Mouse (Mus musculus) adrenal gland, adult 18-20 months (tissue): ENCODE results near the gene Ptch2. TPM values are rescaled to one million over a fixed set of nuclear protein-coding genes. Genes with fewer than 3 reads are reported as not detected.

ENCODE experiments used
- DNase-seq, 2 experiments: peaks; one replicate each; pipeline ENCODE4 v3.0.0; 2021 to 2022; ENCODE audit warnings: low spot score in 2 of 2
- total RNA-seq, 2 experiments: library from RNA; stranded (reverse); gene quantifications; 1 replicate in 1 of 2; 2 replicates in 1 of 2; pipeline ENCODE4 v1.2.3; 2021

The Ptch2 gene
- total RNA-seq, 2 experiments from 2014 or later, result 2.2 to 2.6 TPM

DNA sequence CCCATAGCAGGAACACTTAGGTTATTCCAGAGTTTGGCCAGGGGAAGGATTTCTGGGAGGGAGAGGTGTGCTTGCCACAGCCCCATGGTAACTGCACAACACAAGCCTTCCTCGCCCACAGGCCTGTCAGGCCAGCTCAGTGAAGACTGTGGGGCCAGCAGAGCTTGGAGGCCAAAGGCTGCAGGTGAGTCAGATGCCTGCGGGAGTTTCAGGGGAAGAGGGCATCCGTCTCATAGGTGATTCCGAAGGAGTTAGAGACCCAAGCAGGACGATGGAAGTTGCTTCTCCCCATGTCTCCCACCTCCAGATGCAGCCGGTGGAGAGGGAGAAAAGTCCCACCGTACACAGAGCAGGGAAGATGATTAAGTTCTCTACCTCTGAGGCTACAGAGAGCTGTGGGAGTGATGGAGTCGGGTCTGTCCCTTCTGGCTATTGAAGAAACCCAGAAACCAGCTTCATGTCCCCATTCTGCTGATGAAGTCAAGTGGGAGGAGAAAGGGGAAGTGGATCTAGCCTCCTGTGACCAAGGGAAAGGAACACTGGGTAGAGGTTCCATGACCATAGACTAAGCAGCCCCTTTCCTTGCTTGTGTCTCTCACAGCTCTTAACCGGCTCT, 30.9 kb downstream of the Ptch2 start, which contains the start of gene Tctex1d4:
Gene Tctex1d4, plus strand, starts transcription at position 120 of the 616 bp plus-strand sequence.
- no peak for DNase-seq

DNA sequence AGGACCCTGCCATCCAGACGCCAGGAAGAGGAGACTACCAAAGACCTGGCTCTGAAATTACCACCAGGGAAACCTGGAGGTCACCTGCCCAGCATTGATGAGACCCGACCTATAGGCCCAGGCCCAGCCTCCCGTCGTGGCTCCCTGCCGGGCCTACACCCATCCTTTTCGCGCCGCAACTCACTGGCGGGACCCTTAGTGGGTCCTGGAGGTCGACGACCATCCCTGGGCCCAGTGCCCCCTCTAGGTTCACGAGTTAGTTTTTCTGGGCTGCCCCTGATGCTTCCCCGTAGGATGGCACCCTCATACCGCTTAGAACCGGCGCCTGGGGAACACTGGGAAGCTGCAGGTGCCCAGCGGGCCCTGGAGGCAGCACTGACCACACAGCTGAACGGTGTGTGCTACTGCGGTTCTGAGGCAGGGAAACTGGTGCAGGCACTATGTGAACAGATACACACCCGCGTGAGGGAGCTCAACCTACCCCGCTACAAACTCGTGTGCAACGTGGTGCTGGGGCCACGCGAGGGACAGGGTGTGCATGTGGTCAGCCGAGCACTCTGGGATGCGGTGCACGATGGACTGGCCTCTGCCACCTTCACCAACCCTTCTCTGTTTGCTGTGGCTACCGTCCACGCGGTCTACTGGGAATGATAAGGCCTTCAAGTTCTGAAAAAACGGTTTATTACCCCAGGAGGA, 32.3 kb downstream of the Ptch2 start:
- no peak for DNase-seq

- no peak for DNase-seq
These were observed 34.9 kb downstream of the Ptch2 start for GRCm38 (mm10) chr4:117130790-117131189.

DNA sequence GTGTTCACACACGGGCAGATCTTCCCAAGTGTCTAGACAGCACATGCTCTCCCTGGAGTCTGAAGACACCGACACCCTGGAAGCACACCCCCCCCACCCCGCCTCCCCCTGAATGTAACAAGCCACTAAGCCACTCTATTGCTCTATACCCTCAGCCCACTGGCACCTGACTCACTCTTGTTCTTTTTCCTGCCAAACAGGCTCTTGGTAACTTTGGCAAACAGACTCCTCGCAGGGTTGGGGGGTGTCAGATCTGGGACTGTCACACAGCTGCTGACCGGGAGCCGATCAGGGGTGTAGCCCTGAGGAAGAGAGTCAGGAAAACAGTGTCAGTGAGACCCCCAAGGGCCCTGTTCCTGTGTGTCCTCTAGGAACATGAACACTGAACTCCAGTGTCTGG, 35.3 kb downstream of the Ptch2 start:
- DNase-seq, result no peak

DNA sequence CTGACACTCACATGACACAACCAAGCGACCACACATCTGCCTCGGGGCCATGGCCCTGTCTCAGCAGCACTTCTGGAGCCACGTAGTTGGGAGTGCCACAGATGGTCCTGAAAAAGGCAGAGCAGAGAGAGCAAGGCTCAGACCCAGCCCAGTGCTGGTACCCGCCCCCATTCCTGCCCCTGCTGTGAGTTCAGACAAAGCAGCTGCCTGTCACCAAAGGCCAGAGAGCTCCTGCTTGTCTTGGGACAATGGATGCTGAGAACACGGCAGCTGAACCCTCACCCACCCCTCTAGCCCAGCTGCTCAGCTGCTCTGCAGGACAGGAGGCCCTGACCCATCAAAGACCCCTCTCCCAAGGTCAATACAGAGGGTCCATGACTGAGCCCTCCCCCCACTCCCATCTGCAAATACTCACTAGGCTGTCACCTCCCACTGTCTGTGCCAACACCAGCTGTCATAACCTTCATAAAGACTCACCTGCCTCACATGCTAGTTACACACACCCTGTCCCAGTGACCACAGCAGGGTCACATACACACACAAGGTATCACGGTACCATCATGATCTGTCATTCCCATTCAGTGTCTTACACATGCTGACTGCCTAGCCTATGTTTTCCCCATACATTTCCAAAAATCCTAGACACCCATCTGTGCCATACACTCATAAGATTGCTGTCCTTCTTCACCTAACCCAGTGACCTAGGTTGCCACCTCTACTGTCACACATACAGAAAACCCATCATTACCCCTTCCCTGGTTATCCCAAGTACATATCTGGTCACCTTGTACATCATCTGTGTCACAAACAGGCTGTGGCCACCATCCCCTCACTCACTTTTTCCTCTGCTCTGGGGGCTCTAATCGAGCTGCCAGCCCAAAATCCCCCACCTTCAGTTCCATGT, 36.3 kb downstream of the Ptch2 start:
- no peak for DNase-seq

DNA sequence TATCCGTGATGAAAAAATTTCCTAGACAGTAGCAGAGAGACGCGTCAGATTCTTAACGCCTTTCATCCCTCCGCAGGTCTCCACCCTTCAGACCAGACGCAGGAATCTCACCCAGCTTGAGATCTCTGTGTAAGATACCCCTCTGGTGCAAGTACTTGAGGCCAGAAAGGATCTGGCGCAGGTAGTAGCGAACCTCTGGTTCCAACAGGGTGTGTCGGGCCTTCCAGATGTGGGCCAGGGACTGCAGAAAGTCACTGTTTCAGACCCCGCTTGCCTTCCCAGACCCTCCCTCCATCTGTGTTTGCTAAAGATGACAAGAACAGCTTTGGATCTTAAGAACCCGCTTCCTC, 36.9 kb downstream of the Ptch2 start:
- no peak for DNase-seq

DNA sequence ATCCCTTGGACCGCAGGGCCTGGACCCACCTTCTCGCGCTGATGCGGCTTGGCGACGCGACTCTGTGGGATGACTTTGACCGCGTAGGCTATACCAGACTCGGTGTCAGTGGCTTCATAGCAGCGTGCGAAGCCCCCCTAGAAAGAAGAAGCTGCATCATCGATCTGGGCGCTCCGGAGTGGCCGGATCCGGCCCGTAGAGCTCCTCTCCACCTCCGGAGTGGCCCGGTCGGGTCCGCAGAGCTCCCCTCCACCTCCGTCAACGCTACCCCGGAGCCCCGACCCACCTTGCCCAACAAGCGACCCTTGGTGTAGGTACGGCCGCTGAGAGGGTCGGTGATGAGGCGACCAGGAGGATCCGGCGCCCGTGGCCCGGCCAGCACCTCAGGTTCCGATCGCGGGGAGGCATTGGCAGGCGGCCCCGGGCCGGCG, 37.5 kb downstream of the Ptch2 start:
- no peak for DNase-seq

DNA sequence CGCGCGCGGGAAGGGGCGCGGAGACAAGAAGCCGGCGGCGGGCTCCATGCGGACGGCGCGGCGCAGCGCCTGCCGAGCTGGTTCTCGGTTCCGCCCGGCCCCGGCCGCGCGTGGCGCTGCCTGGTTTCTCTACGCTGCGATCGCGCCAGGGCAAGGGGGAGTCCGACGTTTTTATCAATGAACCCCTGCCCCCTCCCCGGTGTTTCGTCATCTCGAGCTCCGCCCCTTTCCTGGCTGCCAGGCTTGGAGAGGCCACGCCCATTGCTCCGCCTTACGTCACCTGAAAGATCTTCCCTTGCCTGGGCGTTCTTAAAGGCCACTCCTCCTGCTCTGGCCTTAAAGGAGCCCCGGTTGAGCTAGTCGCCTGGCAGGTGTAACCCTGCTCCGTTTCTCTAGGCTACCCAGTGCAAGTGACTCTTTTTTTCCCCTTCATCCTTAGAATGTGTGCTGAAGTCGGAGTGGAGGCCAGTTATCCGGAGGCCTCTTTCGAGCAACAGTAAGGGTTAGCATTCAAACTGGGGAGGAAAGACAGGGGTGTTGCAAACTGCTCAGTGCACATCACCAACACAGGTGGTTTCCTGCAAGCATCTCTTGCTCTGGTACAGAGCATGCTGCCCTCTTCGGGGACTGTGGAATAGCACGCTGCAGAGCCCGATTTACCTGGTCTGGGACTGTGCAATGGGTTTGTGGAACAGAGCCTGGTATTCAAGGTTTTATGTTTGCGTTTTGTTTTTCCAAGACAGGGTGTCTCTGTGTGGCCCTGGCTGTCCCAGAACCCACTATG, 38.1 kb downstream of the Ptch2 start, which contains the start of gene Plk3:
Gene Plk3, minus strand, starts transcription at position 147 of the 784 bp plus-strand sequence.
- DNase-seq, result peak; percentile 98 to 99

DNA sequence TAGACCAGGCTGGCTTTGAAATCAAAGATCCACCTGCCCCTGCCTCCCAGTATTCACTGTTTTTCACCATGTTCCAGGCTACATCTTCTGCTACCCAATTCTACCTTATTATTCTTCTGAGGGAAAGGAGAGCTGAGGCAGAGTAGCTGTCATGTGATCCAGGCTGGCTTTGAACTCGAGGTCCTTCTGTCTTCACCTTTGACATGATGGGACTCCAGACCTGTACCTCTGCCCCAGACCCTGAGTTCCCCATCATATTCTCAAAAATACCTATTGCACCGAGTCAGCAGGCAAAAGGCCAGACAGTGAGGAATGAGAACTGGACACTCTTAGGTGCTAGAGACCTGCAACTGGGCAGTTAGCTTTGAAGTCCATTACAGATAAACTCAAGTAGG, 38.7 kb downstream of the Ptch2 start:
- DNase-seq, result no peak

DNA sequence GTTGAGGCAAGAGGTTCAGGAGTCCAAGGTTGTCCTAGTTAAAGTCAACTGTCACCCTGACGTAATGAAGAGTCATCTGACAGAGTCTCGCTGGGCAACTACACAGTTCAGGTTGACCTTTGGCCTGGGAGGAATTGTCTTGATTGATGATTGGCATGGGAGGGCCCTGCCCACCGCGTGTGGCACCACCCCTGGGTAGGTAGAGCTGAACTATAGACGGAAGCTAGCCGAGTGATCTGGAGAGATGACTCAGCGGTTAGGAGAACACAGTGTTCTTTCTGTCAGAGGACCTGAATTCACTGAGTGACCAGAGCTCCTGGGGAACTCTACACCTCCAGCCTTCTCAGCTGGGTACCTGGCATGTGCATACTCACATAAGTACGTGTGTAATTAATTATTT, 40.2 kb downstream of the Ptch2 start:
- no peak for DNase-seq

DNA sequence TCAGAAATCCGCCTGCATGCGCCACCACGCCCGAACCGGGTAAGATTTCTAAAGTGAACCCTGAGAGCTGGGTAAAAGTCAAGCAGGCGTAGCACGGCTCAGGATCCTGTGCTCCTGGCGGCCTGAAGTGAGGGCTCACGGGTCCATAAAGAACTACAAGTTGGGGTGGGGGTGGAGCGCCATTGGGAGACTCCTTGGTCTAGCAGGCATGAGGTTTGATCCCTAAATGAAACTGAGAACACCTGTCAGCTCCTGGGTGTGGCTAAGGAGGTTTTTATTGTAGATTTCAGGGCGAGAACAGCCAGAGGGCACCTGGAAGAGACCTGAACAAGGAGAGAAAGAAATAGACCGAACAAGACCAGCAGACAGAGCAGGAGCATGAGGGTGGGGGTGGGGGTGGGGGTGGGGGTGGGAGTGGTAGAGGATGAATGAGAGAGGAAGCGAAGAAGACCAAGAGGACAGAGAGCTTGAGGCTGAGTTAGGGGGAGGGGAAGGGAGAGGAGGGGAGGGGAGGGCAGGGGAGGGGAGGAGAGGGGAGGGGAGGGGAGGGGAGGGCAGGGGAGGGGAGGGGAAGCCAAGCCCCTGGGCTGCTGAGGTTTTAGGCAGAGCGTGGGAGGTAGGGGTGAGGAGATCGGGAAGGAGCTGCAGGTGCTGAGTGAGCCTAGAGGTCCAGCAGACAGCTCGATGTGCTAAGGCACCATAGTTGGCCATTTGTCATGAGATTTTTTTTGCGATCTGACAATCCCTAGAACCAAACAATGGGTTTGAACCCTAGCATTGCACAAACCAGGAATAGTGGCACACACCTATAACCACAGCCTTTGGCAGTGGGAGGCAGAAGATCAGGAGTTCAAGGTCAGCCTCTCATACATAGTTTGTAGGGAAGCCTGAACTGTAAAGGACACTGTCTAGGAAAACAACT, 42.7 kb downstream of the Ptch2 start:
- no peak for DNase-seq

DNA sequence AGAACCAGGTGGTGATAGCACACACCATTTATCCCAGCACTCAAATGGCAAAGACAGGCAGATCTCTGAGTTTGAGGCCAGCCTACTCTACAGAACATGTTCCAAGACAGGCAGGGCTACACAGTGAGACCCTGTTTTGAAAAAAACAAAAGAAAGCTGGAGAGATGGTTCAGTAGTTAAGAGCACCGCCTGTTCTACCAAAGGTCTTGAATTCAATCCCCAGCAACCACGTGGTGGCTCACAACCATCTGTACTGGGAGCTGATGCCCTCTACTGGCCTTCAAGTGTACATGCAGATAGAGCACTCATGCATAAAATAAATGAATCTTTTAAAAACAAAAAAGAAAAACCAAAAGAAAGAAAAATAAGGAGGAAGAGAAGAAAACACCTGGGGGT, 43.3 kb downstream of the Ptch2 start:
- no peak for DNase-seq

- DNase-seq, result no peak
These were observed 44.7 kb downstream of the Ptch2 start for GRCm38 (mm10) chr4:117140613-117141012.

DNA sequence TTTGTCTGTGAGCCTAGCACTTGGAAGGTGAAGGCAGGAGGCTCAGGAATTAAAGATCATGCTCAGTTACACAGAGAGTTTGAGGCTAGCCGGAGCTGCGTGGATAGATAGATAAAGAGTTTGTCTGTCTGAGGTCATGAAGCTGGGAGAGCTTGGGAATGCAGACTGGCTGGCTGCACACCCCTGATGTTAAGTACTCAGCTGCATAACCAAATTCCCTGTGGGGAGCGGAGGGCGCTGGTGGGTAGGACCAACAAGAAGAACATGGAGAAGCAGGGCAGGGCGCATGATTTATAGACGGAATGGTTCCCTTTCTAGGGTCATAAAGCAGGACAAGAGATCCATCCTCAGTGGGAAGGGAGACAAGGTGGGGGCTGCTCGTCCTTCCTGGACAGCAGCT, 47.1 kb downstream of the Ptch2 start:
- no peak for DNase-seq

GRCm38 (mm10) chr4:117145248-117145647, 49.4 kb downstream of the Ptch2 start:
- no peak for DNase-seq

- peak; percentile 88 to 90 for DNase-seq
These were observed 50.3 kb downstream of the Ptch2 start for GRCm38 (mm10) chr4:117146176-117146575.

DNA sequence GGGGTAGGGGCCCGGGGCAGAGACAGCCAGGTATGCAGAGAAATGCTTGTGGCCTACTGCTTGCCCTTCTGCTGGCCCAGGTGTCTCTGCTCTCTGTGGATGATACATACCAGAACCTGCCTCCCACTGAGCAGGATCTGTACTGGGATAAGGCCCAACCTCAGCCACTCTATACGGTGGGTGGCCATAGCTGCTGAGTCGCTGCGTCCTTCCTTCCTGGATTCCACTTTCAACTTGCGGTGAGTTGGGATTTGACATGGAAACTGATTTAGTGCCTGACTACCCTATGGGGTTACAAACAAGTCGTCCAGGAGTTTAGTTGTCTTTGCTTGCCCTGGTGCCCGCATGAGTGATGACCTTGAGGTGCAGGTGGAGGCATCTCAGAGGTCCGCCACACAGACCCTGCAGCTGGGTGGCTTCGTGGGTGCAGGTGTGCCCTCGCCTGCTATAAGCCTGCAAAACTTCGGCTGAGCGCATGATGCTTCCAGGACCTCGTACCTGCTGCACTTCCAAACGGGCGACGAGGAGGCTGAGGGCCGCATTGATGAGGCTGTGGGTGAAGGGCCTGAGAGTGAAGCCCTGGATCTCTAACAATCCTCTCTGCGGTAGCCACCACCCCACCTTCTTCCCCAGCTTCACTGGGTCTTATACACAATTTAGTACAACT, 52.3 kb downstream of the Ptch2 start:
- no peak for DNase-seq

DNA sequence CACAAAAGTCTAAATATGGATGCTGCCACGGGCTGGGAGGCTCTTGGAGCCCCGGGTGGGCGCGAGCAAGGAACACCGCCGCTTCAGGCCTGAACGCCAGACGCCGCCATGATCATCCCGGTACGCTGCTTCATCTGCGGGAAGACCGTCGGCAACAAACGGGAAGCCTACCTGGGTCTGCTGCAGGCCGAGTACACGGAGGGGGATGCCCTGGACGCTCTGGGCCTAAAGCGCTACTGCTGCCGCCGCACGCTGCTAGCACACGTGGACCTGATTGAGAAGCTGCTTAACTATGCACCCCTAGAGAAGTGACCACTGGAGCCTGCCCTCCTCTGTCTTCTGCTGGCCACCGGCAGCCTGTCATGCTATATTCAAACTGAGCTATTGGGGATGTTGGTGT, 52.9 kb downstream of the Ptch2 start:
- no peak for DNase-seq
